Comparison of ENCODE assay signal across 12 mouse cellular contexts in the genomic region with DNA sequence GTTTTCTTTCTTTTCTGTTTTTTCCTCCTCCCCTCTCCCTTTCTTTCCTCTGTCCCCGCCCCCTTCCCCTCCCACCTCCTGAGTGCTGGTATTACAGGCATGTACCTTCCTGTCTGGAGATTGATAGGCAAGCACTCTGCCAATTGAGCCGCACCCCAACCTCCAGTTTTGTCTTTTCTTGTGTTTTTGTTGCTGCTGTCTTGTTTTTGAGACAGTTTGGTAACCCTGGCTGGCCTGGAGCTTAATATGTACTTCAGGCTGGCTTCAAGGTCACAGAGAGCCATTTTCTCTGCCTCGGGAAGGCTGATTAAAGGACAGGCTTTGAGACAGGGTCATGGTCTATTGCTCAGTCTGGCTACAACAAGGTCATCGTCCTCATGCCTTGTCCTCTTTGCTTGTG. TPM values are rescaled to one million over a fixed set of nuclear protein-coding genes. Genes with fewer than 3 reads are reported as not detected.
DNase-seq lines count a peak whose midpoint lies in the region; ATAC-seq lines count a peak whose summit lies in the region.
"Had no signal": no experiment of that assay in that cellular context is flagged by ENCODE, and none has a peak within 500 bp of the region (broad histone marks: within the 10 kb centered on the region; RNA-seq: fewer than 3 reads in every experiment).

No protein-coding gene starts in this region.

- peaks cover 26% of the 10 kb centered on the region for H3K36me3 ChIP-seq in kidney, embryonic 14.5 days (ENCODE audit: control insufficient read depth, insufficient read depth, low read length)

- no peak for ATAC-seq in kidney, embryonic 14.5 days (ENCODE audit: low FRiP score, low TSS enrichment)
- no peak for ATAC-seq in frontal cortex, adult (ENCODE audit: low TSS enrichment)

- no peak overlapping the region for H3K9ac ChIP-seq in kidney, embryonic 14.5 days (ENCODE audit: low read depth, low read length)
- H3K9ac ChIP-seq: limb, embryonic 13.5 days had no signal

- peaks cover 5% of the 10 kb centered on the region; the same call in 1 of the 2 replicates for H3K9me3 ChIP-seq in kidney, embryonic 14.5 days (ENCODE audit: control insufficient read depth, low read length)

- H3K4me1 ChIP-seq in kidney, embryonic 14.5 days (ENCODE audit: control insufficient read depth, insufficient read depth, low read length), result no peaks in the 10 kb centered on the region
- H3K4me1 ChIP-seq: limb, embryonic 13.5 days had no signal

- DNase-seq in kidney, adult 18-20 months, result peak; percentile 39
- DNase-seq in ES-CJ7 (ENCODE audit: low read depth, low spot score), result peak; percentile 77
- DNase-seq in adrenal gland, postnatal 10 days, result peak; percentile 38
- peak; percentile 17 for DNase-seq in kidney, postnatal 14 days
- no peak for DNase-seq in frontal cortex, adult 2 months (ENCODE audit: extremely low spot score in 1 of 2, low spot score in 1 of 2)
- no peak for DNase-seq in urinary bladder, postnatal 25 days (ENCODE audit: low spot score)
- DNase-seq: spleen, adult 18-20 months had no signal

- no peak overlapping the region for H3K4me3 ChIP-seq in kidney, embryonic 14.5 days (ENCODE audit: low read length)
- H3K4me3 ChIP-seq: layer of hippocampus, adult 2 months; limb, embryonic 13.5 days had no signal

- WGBS in kidney, embryonic 14.5 days, result 75% methylated on average over 4 of the region's 4 CpGs

- H3K27me3 ChIP-seq in kidney, embryonic 14.5 days (ENCODE audit: control insufficient read depth, insufficient read depth, low read length), result no peaks in the 10 kb centered on the region
- H3K27me3 ChIP-seq: limb, embryonic 13.5 days had no signal

- H3K4me2 ChIP-seq in kidney, embryonic 14.5 days (replicated peaks; ENCODE audit: low read depth, low read length), result no peak overlapping the region
- H3K4me2 ChIP-seq: limb, embryonic 13.5 days had no signal

- H3K27ac ChIP-seq in kidney, embryonic 14.5 days (ENCODE audit: low read depth, low read length), result no peak overlapping the region
- H3K27ac ChIP-seq: layer of hippocampus, adult 2 months; limb, embryonic 13.5 days; macrophage had no signal

RNA-seq across cellular contexts. Expression of a gene that starts 18.8 kb away (rescaled TPM):
- 31.3 and 54.2 TPM in 2 replicates for polyA plus RNA-seq in kidney, embryonic 14.5 days (2014; fragmentation: Nextera tagmentation; extraction: Ambion mirVana)
- 100 to 1,000 TPM in 1 of 2 experiments, 10 to 100 TPM in 1; 63.7 to 105 TPM for total RNA-seq in adrenal gland, postnatal 10 days (2021)
- polyA plus RNA-seq in frontal cortex, adult 2 months (2012; rRNA removed), result 42.8 and 49.5 TPM in 2 replicates

Comparison
In these comparisons a context has a peak if more than half of its experiments do, and no peak if none do; other contexts are left out.
1. DNase-seq: peak in kidney, adult 18-20 months (single experiment), ES-CJ7 (single experiment), adrenal gland, postnatal 10 days (single experiment) and kidney, postnatal 14 days (single experiment); none in frontal cortex, adult 2 months (0 of 2) and urinary bladder, postnatal 25 days (single experiment).